Mouse (Mus musculus) liver, adult 10 weeks (tissue): ENCODE data around the gene Tcaf1. TPM values are rescaled to one million over a fixed set of nuclear protein-coding genes. Genes with fewer than 3 reads are reported as not detected.

ENCODE experiments used
- polyA plus RNA-seq: library from polyadenylated mRNA; stranded (reverse); fragments of 350-450 nt; fragmentation: Illumina TruSeq; extraction: RNeasy Lipid Tissue Mini Kit (QIAGEN cat#74804); gene quantifications from one replicate; pipeline ENCODE4 v1.2.3, GENCODE M21; 2014; ENCODE audit warnings: low read depth, low replicate concordance

Tcaf1 gene
- 2.4 TPM for polyA plus RNA-seq

DNA sequence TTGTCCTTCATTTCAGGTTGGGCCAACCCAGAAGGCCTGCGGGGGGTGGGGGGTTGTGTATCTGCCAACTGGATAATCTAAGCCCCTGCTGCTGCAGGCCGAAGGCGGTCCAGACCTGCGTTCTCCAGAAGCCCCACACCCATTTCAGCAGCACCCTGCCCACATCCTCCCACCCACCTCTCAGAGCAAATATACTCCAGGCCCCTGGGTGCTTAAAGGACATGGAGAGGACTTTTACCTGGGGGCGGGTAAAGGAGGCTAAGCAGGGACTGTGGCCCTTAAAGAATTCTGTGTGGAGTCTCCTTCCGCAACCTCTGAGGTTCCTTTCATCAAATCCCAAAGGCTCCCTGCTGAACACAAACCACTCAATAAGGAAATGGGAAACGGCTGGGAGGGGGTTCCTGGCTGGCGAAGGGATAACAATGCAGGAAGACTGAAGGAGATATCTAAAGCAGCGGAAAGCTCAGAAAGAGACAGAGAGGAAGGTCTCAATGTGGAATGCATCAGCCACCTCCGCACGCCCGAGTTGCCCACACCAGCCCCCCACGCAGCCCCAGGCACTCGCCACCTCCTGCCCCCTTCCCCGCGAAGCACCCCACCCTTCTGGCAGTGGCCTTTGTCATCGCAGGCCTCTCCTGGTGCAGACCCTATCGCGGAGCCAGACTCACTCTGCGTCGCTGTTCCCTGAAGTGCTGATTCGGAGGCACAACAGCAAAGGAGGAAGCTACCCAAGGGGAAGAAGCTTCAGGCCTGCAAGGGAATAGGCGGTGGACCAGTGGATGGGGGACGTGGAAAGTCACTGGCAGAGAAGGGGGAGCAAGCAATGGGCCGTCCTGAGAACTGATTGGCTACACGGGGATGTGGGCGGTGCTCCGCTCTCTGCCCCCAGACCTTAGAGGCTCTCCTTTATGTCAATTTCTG lies at the start of gene Tcaf1:
Gene Tcaf1 (minus strand): TSS at position 798 of the 921 bp plus-strand sequence.

DNA sequence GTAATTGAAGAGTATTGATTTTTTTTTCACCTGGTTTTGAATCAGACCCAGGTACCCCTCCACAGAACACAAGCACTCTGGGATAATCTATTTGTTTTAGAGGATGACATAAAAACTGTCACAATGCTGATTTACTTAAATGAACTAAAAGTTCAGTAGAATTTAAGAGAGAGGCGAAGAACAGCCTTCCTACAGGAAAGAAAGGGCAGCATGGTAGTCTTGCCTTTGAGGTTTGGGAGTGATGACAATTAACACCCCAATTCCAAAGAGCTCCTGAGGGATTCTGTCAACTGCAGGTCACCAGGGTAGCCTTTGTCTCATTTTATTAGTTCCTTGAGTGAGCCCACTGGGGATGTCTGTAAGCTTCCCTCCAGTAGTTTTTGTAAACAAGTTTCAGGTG lies 46.2 kb upstream of the Tcaf1 start, which contains the start of gene Olfr38:
Gene Olfr38 (plus strand): TSS at position 301 of the 400 bp plus-strand sequence.

DNA sequence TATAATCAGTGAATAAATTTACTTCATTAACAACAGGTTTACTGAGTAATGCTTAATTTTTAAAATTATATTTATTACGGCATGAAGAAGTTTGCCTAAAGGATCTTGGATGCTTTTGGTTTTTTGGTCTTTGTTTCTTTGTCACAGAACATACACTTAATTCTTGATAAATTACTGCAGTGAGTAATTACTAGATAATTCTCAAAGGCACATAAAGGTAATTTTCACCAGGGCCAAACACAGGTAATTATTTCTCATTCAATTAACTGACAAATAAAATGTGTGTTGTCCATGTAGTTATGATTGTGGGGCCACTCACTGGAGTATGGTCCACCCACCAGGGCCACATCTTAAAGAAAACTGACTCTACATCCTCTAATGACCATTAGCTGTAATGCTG lies 29.2 kb upstream of the Tcaf1 start, which contains the start of gene Olfr453:
Gene Olfr453 (plus strand): TSS at position 301 of the 400 bp plus-strand sequence.

DNA sequence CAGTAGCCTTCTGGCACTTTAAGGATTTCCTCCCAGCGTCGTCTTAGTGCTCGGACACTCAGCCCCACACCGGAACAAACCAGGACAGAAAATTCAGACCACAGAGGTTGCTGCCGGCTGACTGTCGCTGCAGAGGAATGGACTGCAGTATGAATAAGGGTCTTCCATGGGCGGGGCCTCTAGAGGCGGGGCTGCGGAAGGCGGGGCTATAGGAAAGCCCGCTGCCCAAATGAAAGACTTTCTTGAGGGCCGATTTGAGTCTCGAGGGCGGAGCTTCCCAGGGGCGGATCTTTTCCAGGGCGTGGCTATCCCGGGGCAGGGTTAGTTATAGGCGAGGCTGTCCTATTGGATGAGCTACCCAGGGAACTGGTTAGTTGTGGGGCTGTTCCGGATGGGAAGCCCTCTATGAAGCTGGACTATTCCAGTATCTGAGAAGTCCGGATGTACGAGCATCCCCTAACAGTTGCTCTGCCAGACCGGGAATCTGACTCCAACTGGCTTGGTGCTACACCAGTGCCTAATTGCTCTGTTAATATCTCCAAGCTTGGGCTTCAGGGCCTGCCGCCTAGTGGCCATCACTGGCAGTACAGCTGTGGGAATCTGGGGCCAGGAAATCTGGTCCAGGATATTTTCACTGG lies 64.9 kb downstream of the Tcaf1 start, which contains the start of gene Tcaf2:
Gene Tcaf2 (minus strand): TSS at position 343 of the 638 bp plus-strand sequence.

Other genes with a start within 250 kb of the Tcaf1 start
- gene Olfr458, start 244.9 kb downstream of the Tcaf1 start, polyA plus RNA-seq, result not detected
- gene Olfr457, start 233.8 kb downstream of the Tcaf1 start, polyA plus RNA-seq, result not detected
- gene Olfr456, start 222.9 kb downstream of the Tcaf1 start, polyA plus RNA-seq, result not detected
- not detected for gene Olfr455, start 162.5 kb downstream of the Tcaf1 start, polyA plus RNA-seq
- gene Tcaf3, start 112.4 kb downstream of the Tcaf1 start, polyA plus RNA-seq, result not detected
- 0.58 TPM for gene Tcaf2, start 64.8 kb downstream of the Tcaf1 start, polyA plus RNA-seq
- not detected for gene Olfr453, start 29.3 kb upstream of the Tcaf1 start, polyA plus RNA-seq
- not detected for gene Olfr38, start 46.3 kb upstream of the Tcaf1 start, polyA plus RNA-seq
- not detected for gene Olfr452, start 75.0 kb upstream of the Tcaf1 start, polyA plus RNA-seq
- gene Olfr450, start 101.9 kb upstream of the Tcaf1 start, polyA plus RNA-seq, result not detected
- gene Olfr449, start 124.3 kb upstream of the Tcaf1 start, polyA plus RNA-seq, result not detected
- not detected for gene Olfr448, start 180.4 kb upstream of the Tcaf1 start, polyA plus RNA-seq
- not detected for gene Olfr447, start 198.8 kb upstream of the Tcaf1 start, polyA plus RNA-seq
- gene Olfr446, start 211.3 kb upstream of the Tcaf1 start, polyA plus RNA-seq, result not detected
- not detected for gene Olfr444, start 239.0 kb upstream of the Tcaf1 start, polyA plus RNA-seq